Mouse (Mus musculus) embryo, embryonic 9.5 days (tissue): ENCODE data around the gene Utrn.

Experiments used
- DNase-seq: peaks from one replicate; pipeline ENCODE4 v3.0.0-alpha.2; 2017; ENCODE audit errors: extremely low spot score

Utrn gene

GRCm38 (mm10) chr10:12426866-12427265, 442.3 kb downstream of the Utrn start:
- DNase-seq: no peak

- DNase-seq: no peak
Measured at GRCm38 (mm10) chr10:12424944-12425343, 444.2 kb downstream of the Utrn start.

- no peak for DNase-seq
Measured at GRCm38 (mm10) chr10:12423994-12424725, 445.0 kb downstream of the Utrn start.

- no peak for DNase-seq
Measured at GRCm38 (mm10) chr10:12414967-12415366, 454.2 kb downstream of the Utrn start.

- DNase-seq: no peak
Measured at GRCm38 (mm10) chr10:12406338-12407110, 462.6 kb downstream of the Utrn start.

- DNase-seq: no peak
Measured at GRCm38 (mm10) chr10:12399450-12399849, 469.7 kb downstream of the Utrn start.

- no peak for DNase-seq
Measured at GRCm38 (mm10) chr10:12380139-12380538, 489.0 kb downstream of the Utrn start.

GRCm38 (mm10) chr10:12379123-12379522, 490.0 kb downstream of the Utrn start:
- DNase-seq: no peak

- DNase-seq: no peak
Measured at GRCm38 (mm10) chr10:12377727-12378126, 491.4 kb downstream of the Utrn start.

GRCm38 (mm10) chr10:12376015-12376414, 493.1 kb downstream of the Utrn start:
- no peak for DNase-seq

GRCm38 (mm10) chr10:12374741-12375140, 494.4 kb downstream of the Utrn start:
- no peak for DNase-seq

- DNase-seq: no peak
Measured at GRCm38 (mm10) chr10:12354556-12354955, 514.6 kb downstream of the Utrn start.

GRCm38 (mm10) chr10:12354106-12354505, 515.1 kb downstream of the Utrn start:
- no peak for DNase-seq

GRCm38 (mm10) chr10:12339704-12340558, 529.2 kb downstream of the Utrn start:
- no peak for DNase-seq

GRCm38 (mm10) chr10:12339005-12339703, 530.0 kb downstream of the Utrn start:
- no peak for DNase-seq
